Mouse (Mus musculus) liver, embryonic 12.5 days (tissue): ENCODE data around the gene Tnfsf8. TPM values are rescaled to one million over a fixed set of nuclear protein-coding genes. Genes with fewer than 3 reads are reported as not detected.

ENCODE experiments used
- ATAC-seq: fragments of 200-750 bp; cut with Nextera tagmentation; 2 replicates; pipeline ENCODE4 v1.8.0; 2017; ENCODE audit warnings: moderate number of reproducible peaks, mild to moderate bottlenecking, moderate library complexity
- H3K27ac ChIP-seq: fragments of 300-500 bp; sonication (generic); 2 replicates; pipeline ENCODE4 v1.5.1; 2016; ENCODE audit warnings: mild to moderate bottlenecking
- H3K27me3 ChIP-seq: fragments of 300-500 bp; sonication (generic); replicated peaks from 2 replicates; pipeline ENCODE4 v1.6.1; 2016; ENCODE audit warnings: mild to moderate bottlenecking, moderate library complexity
- H3K36me3 ChIP-seq: fragments of 300-500 bp; sonication (generic); 2 replicates; pipeline ENCODE4 v1.6.1; 2016; ENCODE audit warnings: mild to moderate bottlenecking, moderate library complexity
- H3K4me1 ChIP-seq: fragments of 300-500 bp; sonication (generic); 2 replicates; pipeline ENCODE4 v1.6.1; 2016
- H3K4me2 ChIP-seq: fragments of 300-500 bp; sonication (generic); 2 replicates; pipeline ENCODE4 v1.6.1; 2016; ENCODE audit warnings: mild to moderate bottlenecking, moderate library complexity
- H3K4me3 ChIP-seq: fragments of 300-500 bp; sonication (generic); 2 replicates; pipeline ENCODE4 v1.5.1; 2016; ENCODE audit warnings: mild to moderate bottlenecking, moderate library complexity
- H3K9ac ChIP-seq: fragments of 300-500 bp; sonication (generic); 2 replicates; pipeline ENCODE4 v1.6.1; 2016; ENCODE audit warnings: mild to moderate bottlenecking, moderate library complexity
- H3K9me3 ChIP-seq: fragments of 300-500 bp; sonication (generic); replicated peaks from 2 replicates; pipeline ENCODE4 v1.6.1; 2016; ENCODE audit warnings: mild to moderate bottlenecking, moderate library complexity
- WGBS: fragments of 180-500 bp; shearing (Covaris S2); methylation state at CpG from one replicate; pipeline ENCODE4 v1.1.7; 2016; ENCODE audit not compliant: insufficient replicate concordance; 5-methylcytosine and 5-hydroxymethylcytosine counted together
- polyA plus RNA-seq: library from polyadenylated mRNA; unstranded; fragments of >200 nt; fragmentation: Nextera tagmentation; extraction: Ambion mirVana; gene quantifications from 2 replicates; pipeline ENCODE4 v1.2.1, GENCODE M21; 2016

Tnfsf8 gene
- polyA plus RNA-seq, 1 experiment from 2014 or later, result 0.06 TPM

DNA sequence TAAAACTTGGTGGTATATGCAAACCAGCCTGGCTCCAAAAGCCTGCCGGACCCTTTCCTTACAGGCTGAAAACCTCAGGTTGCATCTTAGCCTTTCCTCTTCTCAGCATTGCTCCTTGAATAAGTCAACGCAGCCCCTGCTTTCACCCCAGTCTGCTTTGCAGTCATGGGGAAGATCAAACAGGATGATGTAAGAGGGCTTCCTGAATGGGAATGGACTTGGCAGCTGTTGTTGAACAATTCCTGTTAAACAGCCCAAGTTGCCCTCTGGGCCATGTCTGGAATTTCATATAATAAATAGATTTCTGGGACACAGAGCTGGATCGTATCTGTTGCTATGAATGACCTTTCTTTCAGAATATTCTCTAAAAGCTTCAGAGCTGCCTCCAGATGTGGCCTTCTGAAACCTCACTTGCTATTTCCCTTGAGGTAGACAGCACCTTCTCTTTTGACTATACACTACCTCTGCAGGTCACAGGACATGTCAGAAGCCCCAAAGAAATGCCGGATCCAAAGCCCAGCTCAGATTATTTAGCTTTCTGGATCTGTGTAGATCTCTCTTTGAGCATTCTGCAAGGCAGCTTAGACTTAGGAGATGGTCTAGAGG is 1.0 kb upstream of the Tnfsf8 start:
- WGBS, result 63% methylated on average over 4 of the region's 4 CpGs
- Histone ChIP-seq H3K9me3 (no peaks in the 10 kb centered on the region), H3K27ac (no peak overlapping the region), H3K36me3 (no peaks in the 10 kb centered on the region), H3K4me2 (no peak overlapping the region), H3K27me3 (no peaks in the 10 kb centered on the region), H3K4me3 (no peak overlapping the region), H3K9ac (no peak overlapping the region), H3K4me1 (no peaks in the 10 kb centered on the region)
- no peak for ATAC-seq

DNA sequence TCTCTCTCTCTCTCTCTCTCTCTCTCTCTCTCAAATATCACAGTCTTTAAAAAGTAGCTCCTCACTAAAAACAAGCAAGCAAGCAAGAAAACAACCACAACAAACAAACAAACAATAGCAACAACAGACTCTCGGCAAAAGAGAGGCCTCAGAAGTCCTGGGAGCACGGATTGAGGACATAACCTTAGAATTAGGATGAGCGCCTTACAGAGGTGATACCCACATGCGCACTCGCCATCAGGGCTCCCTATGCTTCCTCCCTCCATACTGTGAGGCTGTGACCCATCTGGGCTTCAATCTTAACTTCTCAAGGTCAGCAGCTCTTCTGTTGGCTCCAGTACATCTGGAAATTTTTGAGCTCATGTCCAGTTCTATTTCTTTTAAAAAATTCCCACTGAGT is 911 bp downstream of the Tnfsf8 start:
- Histone ChIP-seq H3K27ac (no peak overlapping the region), H3K27me3 (no peaks in the 10 kb centered on the region), H3K4me3 (no peak overlapping the region), H3K9me3 (no peaks in the 10 kb centered on the region), H3K4me2 (no peak overlapping the region), H3K36me3 (no peaks in the 10 kb centered on the region), H3K9ac (no peak overlapping the region), H3K4me1 (no peaks in the 10 kb centered on the region)
- ATAC-seq, result no peak
- 70% methylated on average over 5 of the region's 5 CpGs for WGBS

DNA sequence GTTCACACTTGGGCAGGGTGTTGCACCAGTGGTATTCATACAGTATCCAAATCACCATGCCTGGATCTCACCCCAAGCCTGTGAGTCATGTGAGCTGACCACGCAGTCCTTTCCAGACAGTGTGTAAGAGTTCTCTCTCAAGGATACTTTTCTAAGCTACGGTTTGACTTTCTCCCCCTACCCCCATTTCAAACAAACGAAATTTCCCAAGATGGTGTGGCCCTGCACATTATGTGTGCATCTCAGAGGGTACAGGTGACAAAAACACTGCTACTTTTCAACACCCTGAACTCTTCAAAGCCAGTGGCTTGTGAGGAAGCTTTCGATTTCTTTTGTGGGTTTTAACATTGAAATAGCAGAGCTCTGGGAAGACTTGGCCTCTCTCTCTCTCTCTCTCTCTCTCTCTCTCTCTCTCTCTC is 1.4 kb downstream of the Tnfsf8 start:
- Histone ChIP-seq H3K27ac (no peak overlapping the region), H3K4me1 (no peaks in the 10 kb centered on the region), H3K27me3 (no peaks in the 10 kb centered on the region), H3K9ac (no peak overlapping the region), H3K4me3 (no peak overlapping the region), H3K4me2 (no peak overlapping the region), H3K36me3 (no peaks in the 10 kb centered on the region), H3K9me3 (no peaks in the 10 kb centered on the region)
- no peak for ATAC-seq
- 56% methylated on average over 4 of the region's 4 CpGs for WGBS

DNA sequence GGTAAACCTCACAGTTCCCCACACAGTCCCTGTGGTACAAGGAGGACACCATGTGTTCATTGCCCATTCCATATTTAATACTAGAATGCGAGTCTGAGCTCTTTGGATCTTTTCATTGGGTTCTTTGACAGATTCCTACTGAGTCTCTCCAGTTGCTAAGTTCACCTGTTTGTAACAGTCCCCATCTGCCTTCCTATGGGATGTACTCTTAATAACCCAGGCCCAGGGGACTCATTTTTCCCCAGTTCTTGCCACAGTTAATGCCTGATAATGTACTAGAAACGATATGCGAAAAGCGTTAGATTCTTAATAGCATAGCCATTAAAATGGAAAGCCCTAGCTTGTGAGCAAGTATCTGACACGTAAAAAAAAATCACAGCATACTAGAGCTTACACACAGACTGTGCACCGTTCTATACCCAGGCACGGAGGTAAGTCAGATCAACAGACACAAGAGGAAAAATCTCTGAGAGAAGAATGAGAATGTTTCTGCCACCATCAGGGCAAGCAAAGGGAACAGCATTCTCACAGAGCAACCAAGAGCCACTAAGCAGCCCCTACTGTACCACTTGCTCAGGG is 2.4 kb downstream of the Tnfsf8 start:
- 68% methylated on average over 7 of the region's 7 CpGs for WGBS
- H3K4me2 ChIP-seq, result no peak overlapping the region
- no peak for ATAC-seq
- no peak overlapping the region for H3K9ac ChIP-seq
- no peaks in the 10 kb centered on the region for H3K36me3 ChIP-seq
- H3K27ac ChIP-seq, result no peak overlapping the region
- no peaks in the 10 kb centered on the region for H3K9me3 ChIP-seq
- no peaks in the 10 kb centered on the region for H3K4me1 ChIP-seq
- no peak overlapping the region for H3K4me3 ChIP-seq
- no peaks in the 10 kb centered on the region for H3K27me3 ChIP-seq

DNA sequence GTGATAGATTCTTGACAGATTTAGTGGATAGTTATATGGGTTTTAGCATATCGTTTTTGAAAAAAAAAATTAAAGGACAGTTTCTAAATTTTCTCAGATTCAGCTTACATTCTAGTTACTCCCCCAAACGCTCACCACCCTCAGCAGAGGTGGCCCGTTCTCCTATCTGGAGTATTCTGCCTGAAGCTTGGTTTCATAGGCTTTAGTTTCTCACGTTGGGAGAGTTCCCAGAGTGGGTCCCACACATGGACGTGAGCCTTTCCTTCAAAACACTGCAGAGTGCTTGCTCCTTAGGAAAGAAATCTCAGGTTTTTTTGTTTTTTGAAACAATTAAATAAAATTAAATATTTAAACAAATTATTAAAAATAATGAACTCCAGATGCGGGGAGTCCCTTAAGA is 4.4 kb downstream of the Tnfsf8 start:
- no peaks in the 10 kb centered on the region for H3K4me1 ChIP-seq
- H3K4me3 ChIP-seq, result no peak overlapping the region
- no peaks in the 10 kb centered on the region for H3K36me3 ChIP-seq
- H3K9ac ChIP-seq, result no peak overlapping the region
- ATAC-seq, result no peak
- no peak overlapping the region for H3K4me2 ChIP-seq
- no peaks in the 10 kb centered on the region for H3K27me3 ChIP-seq
- H3K27ac ChIP-seq, result no peak overlapping the region
- 71% methylated on average over 6 of the region's 6 CpGs for WGBS
- no peaks in the 10 kb centered on the region for H3K9me3 ChIP-seq

DNA sequence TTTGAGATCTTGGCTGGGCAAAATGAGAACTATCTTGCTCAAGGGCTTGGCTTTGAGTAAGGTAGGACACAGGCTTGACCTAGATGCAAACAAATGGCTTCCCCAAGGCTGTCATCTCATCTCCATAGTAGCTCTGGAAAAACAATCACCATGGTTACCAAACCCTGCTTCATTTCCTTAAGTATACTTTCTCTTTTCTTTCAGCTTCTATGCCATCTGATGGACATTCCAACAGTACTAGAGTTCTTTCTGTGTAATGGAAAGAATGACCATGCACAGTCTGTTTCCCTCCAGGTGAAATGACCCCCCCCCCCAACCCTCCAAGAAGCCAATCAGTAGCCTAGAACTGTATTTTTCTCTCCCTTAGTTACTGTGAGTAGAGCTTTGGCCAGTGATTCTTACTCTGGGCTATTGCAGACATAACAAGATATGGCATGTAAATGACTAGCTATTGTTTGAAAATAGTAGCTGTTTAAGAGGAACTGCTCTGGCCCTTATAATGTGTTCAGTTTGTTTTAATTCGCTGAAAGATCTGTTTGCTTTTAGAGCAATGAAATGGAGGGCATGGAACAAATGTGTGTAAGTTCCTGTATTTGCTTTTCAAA is 7.3 kb downstream of the Tnfsf8 start:
- Histone ChIP-seq H3K9ac (no peak overlapping the region), H3K4me3 (no peak overlapping the region), H3K27me3 (no peaks in the 10 kb centered on the region), H3K4me1 (no peaks in the 10 kb centered on the region), H3K36me3 (no peaks in the 10 kb centered on the region), H3K4me2 (no peak overlapping the region), H3K9me3 (no peaks in the 10 kb centered on the region), H3K27ac (no peak overlapping the region)
- WGBS, result 29% methylated on average over 1 of the region's 1 CpGs
- no peak for ATAC-seq

DNA sequence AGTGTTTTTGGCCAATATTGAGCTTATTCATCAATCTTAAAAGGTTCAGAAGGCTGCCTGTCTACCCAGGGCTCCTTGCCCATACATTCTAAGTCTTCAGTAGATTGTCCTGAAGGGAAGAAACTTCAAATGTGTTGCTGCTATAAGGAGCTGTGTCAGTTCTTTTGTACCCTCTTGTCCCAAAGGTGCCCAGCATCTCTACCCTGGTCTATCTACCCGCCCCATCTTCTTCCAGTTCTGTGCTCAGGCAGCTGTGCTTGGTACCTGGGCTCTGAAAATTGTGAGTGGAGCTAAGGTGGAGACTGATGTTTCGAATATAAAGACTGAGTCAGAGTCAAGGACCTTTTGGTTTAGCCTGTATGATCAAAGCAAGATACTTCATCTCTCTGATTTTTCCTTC is 11.1 kb downstream of the Tnfsf8 start:
- Histone ChIP-seq H3K27me3 (no peaks in the 10 kb centered on the region), H3K27ac (no peak overlapping the region), H3K4me3 (no peak overlapping the region), H3K4me1 (no peaks in the 10 kb centered on the region), H3K4me2 (no peak overlapping the region), H3K36me3 (no peaks in the 10 kb centered on the region), H3K9ac (no peak overlapping the region), H3K9me3 (no peaks in the 10 kb centered on the region)
- WGBS, result 64% methylated on average over 2 of the region's 2 CpGs
- no peak for ATAC-seq

DNA sequence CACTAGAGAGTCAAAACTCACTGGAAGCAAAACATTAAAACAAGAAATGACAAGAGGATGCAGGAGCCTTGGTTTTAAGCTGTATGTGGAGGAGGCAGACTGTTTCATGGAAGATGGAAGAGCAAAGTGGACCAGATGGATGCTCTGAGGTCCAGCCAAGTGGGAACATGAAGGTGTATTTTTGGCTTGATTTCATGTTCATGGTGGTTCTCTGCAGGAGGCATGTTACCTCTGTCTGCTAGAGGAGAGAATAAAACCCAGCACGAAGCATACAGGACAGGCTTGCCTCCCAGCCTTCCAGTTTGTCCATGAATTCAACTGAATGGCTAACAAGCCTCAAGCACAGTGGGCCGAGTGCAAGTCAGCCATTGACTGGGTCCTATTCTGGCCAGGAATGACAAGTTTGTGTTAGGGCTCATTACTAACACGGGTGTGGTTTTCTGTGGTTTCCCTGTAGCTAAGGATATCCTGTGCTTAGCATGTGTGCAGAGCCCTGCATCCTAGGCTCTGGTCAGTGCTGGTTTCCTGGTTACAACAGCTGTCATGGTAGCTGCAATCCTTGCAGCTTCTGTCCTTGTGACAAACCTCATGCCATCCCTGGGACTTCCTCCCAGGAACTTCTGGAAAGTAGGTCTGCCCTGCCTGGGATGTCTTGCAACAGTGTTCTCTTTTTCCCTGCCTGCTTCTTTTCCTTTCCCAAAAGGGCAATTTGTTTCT is 14.1 kb downstream of the Tnfsf8 start:
- Histone ChIP-seq H3K4me2 (no peak overlapping the region), H3K27ac (no peak overlapping the region), H3K4me1 (no peaks in the 10 kb centered on the region), H3K4me3 (no peak overlapping the region), H3K36me3 (no peaks in the 10 kb centered on the region), H3K9me3 (no peaks in the 10 kb centered on the region), H3K27me3 (no peaks in the 10 kb centered on the region), H3K9ac (no peak overlapping the region)
- no peak for ATAC-seq
- 29% methylated on average over 3 of the region's 3 CpGs for WGBS

DNA sequence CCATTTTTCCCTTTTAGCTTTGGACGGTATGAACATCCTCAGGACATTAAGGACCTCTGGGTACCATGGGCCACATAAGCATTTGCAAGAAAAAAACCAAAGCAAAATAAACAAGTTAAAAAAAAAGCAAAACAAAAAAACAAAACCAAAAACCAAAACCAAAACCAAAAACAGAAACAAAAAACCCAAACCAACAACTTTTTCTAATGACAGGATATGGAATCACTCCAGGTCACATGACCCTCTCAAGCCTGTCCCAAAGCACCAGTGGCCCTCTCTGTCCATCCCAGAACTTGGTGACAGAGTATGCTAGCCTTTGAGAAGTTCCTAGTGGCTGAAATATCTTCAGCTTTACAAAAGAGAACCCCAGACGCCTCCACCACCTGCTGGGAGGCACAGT is 15.4 kb downstream of the Tnfsf8 start:
- ATAC-seq, result no peak
- no peaks in the 10 kb centered on the region for H3K9me3 ChIP-seq
- H3K9ac ChIP-seq, result no peak overlapping the region
- 41% methylated on average over 2 of the region's 2 CpGs for WGBS
- no peaks in the 10 kb centered on the region for H3K36me3 ChIP-seq
- H3K4me1 ChIP-seq, result no peaks in the 10 kb centered on the region
- no peak overlapping the region for H3K27ac ChIP-seq
- H3K4me2 ChIP-seq, result no peak overlapping the region
- no peak overlapping the region for H3K4me3 ChIP-seq
- H3K27me3 ChIP-seq, result no peaks in the 10 kb centered on the region

DNA sequence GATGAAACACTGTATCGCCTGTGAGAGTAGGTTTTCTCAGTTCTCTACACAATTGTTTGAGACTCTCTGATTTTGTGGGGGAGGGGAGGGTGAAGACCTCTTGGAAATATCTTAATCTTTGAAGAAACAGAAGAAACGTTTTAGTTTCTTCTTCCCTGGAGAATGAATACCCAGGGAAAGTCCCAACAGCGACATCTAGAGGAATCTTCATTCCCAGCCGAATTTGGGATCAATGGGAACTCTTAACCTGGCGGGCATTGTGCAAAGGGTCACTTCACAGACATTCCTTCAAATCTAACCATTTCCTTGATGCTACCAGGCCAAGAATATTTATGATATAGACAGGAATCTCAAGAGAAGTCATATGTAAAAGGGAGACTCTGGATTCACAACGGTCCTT is 17.2 kb downstream of the Tnfsf8 start:
- H3K27ac ChIP-seq, result no peak overlapping the region
- no peak for ATAC-seq
- H3K27me3 ChIP-seq, result no peaks in the 10 kb centered on the region
- no peak overlapping the region for H3K4me3 ChIP-seq
- H3K36me3 ChIP-seq, result no peaks in the 10 kb centered on the region
- H3K9me3 ChIP-seq, result no peaks in the 10 kb centered on the region
- no peak overlapping the region for H3K9ac ChIP-seq
- 20% methylated on average over 6 of the region's 6 CpGs for WGBS
- no peak overlapping the region for H3K4me2 ChIP-seq
- no peaks in the 10 kb centered on the region for H3K4me1 ChIP-seq

DNA sequence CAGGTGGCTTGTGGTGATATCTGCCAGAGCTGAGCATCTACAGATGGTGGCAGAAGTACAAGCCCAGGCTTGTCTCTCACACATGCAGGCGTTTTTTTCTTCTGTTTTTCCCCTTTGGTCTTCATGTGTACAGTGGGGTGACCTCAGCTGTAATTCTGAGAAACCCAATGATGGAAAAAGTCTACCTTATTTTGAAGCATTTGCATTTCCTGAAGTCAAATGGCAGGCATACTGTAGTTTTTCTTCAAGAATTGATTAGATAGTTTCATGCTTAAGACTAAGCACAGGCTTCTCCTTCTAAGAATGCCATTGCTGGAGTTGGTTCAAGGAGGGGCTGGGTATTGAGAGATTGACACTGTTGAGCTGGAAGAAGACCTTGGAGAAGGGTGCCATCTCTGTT is 18.9 kb downstream of the Tnfsf8 start:
- no peak overlapping the region for H3K9ac ChIP-seq
- H3K27me3 ChIP-seq, result no peaks in the 10 kb centered on the region
- no peaks in the 10 kb centered on the region for H3K4me1 ChIP-seq
- no peak overlapping the region for H3K4me3 ChIP-seq
- H3K36me3 ChIP-seq, result no peaks in the 10 kb centered on the region
- no peaks in the 10 kb centered on the region for H3K9me3 ChIP-seq
- ATAC-seq, result no peak
- no peak overlapping the region for H3K27ac ChIP-seq
- no peak overlapping the region for H3K4me2 ChIP-seq
- WGBS, result 14% methylated on average over 1 of the region's 1 CpGs

DNA sequence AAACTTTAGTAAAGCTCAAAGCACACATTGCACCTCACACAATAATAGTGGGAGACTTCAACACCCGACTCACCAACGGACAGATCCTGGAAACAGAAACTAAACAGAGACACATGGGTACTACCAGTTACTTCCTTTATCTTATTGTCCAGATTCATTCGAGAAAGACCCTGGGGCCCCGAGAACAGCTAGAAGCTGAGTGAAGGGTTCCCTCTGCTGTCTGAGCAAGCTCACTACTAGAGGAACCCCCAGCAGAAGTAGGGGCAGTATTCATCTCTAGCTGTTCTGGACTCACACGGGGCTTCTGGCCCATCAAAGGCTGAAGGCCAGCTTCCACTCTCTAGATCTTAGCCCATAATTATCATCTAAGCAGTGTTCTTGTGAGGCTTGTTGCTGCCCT is 20.7 kb downstream of the Tnfsf8 start:
- 17% methylated on average over 5 of the region's 5 CpGs for WGBS
- H3K9ac ChIP-seq, result no peak overlapping the region
- no peaks in the 10 kb centered on the region for H3K4me1 ChIP-seq
- no peak overlapping the region for H3K4me3 ChIP-seq
- no peak for ATAC-seq
- H3K27me3 ChIP-seq, result no peaks in the 10 kb centered on the region
- H3K4me2 ChIP-seq, result no peak overlapping the region
- no peaks in the 10 kb centered on the region for H3K36me3 ChIP-seq
- H3K27ac ChIP-seq, result no peak overlapping the region
- no peaks in the 10 kb centered on the region for H3K9me3 ChIP-seq
